Comparison of ENCODE assay signal across 10 mouse cellular contexts in genomic region chr3:84038126-84038525, GRCm38 (mm10). TPM values are rescaled to one million over a fixed set of nuclear protein-coding genes. Genes with fewer than 3 reads are reported as not detected.
DNase-seq lines count a peak whose midpoint lies in the region; ATAC-seq lines count a peak whose summit lies in the region.
"Had no signal": no experiment of that assay in that cellular context is flagged by ENCODE, and none has a peak within 500 bp of the region (broad histone marks: within the 10 kb centered on the region; RNA-seq: fewer than 3 reads in every experiment).

No protein-coding gene starts in this region.

- no peak overlapping the region for H3K27ac ChIP-seq in heart, embryonic 15.5 days
- H3K27ac ChIP-seq in embryonic facial prominence, embryonic 10.5 days (replicated peaks), result no peak overlapping the region
- H3K27ac ChIP-seq in hindbrain, embryonic 15.5 days (replicated peaks), result 0 out of 2 replicates have a peak overlapping the region, but pooled peaks have one; percentile 25
- no peak overlapping the region for H3K27ac ChIP-seq in midbrain, embryonic 12.5 days (replicated peaks)

- H3K36me3 ChIP-seq in heart, embryonic 15.5 days, result no peaks in the 10 kb centered on the region
- H3K36me3 ChIP-seq in embryonic facial prominence, embryonic 10.5 days (replicated peaks), result peaks cover 43% of the 10 kb centered on the region
- no peaks in the 10 kb centered on the region for H3K36me3 ChIP-seq in hindbrain, embryonic 15.5 days
- H3K36me3 ChIP-seq in midbrain, embryonic 12.5 days, result no peaks in the 10 kb centered on the region

- no peak overlapping the region for H3K9ac ChIP-seq in heart, embryonic 15.5 days
- H3K9ac ChIP-seq in hindbrain, embryonic 15.5 days, result peak overlapping the region; percentile 96
- H3K9ac ChIP-seq in midbrain, embryonic 12.5 days (replicated peaks), result peak overlapping the region; percentile 98

- intact Hi-C loops in heart, postnatal 10 days (cut with DNase I), result loop anchor here (2.0 to 5.0 kb wide), 4 partner anchors 45 to 119 kb away; partner anchors contain the start of gene Mnd1

- H3K4me3 ChIP-seq in heart, embryonic 15.5 days, result peak overlapping the region; percentile 92
- peak overlapping the region; percentile 98 for H3K4me3 ChIP-seq in embryonic facial prominence, embryonic 10.5 days
- peak overlapping the region; percentile 93 for H3K4me3 ChIP-seq in hindbrain, embryonic 15.5 days
- H3K4me3 ChIP-seq in midbrain, embryonic 12.5 days, result peak overlapping the region; percentile 92

- no peak for ATAC-seq in heart, embryonic 15.5 days (replicated peaks; ENCODE audit: insufficient number of reproducible peaks, insufficient read depth, low FRiP score, low read depth)
- no peak for ATAC-seq in hindbrain, embryonic 15.5 days (ENCODE audit: low FRiP score, low read depth)
- no peak for ATAC-seq in midbrain, embryonic 12.5 days (ENCODE audit: low FRiP score, low read depth)
- ATAC-seq in frontal cortex, adult (ENCODE audit: low TSS enrichment), result no peak

- no peak for DNase-seq in heart, postnatal 10 days
- DNase-seq in embryonic facial prominence, embryonic 10.5 days (ENCODE audit: low spot score), result no peak
- no peak for DNase-seq in layer of hippocampus, postnatal 10 days (ENCODE audit: low spot score in 2 of 2)
- DNase-seq in left cerebral cortex, adult 8-10 months (ENCODE audit: low spot score in 2 of 2), result no peak
- DNase-seq: gastrocnemius, postnatal 36 days; spleen, adult 18-20 months had no signal

- 47% methylated on average over 1 of the region's 1 CpGs for WGBS in heart, embryonic 15.5 days
- WGBS in embryonic facial prominence, embryonic 10.5 days, result 47% methylated on average over 1 of the region's 1 CpGs
- WGBS in hindbrain, embryonic 15.5 days, result 32% methylated on average over 1 of the region's 1 CpGs
- 33% methylated on average over 1 of the region's 1 CpGs for WGBS in midbrain, embryonic 12.5 days

- H3K9me3 ChIP-seq in heart, embryonic 15.5 days (replicated peaks), result no peaks in the 10 kb centered on the region
- no peaks in the 10 kb centered on the region for H3K9me3 ChIP-seq in embryonic facial prominence, embryonic 10.5 days
- H3K9me3 ChIP-seq in hindbrain, embryonic 15.5 days, result no peaks in the 10 kb centered on the region
- H3K9me3 ChIP-seq in midbrain, embryonic 12.5 days, result no peaks in the 10 kb centered on the region

- peaks cover 23% of the 10 kb centered on the region for H3K4me1 ChIP-seq in heart, embryonic 15.5 days (replicated peaks)
- H3K4me1 ChIP-seq in embryonic facial prominence, embryonic 10.5 days, result peaks cover 60% of the 10 kb centered on the region
- H3K4me1 ChIP-seq in hindbrain, embryonic 15.5 days (replicated peaks), result peaks cover 50% of the 10 kb centered on the region
- peaks cover 42% of the 10 kb centered on the region for H3K4me1 ChIP-seq in midbrain, embryonic 12.5 days

- H3K27me3 ChIP-seq in heart, embryonic 15.5 days, result no peaks in the 10 kb centered on the region
- H3K27me3 ChIP-seq in embryonic facial prominence, embryonic 10.5 days (replicated peaks; ENCODE audit: low read depth, poor library complexity, severe bottlenecking), result 0 out of 2 replicates have a peak, but pooled peaks cover 6% of the 10 kb centered on the region
- H3K27me3 ChIP-seq in hindbrain, embryonic 15.5 days, result no peaks in the 10 kb centered on the region
- H3K27me3 ChIP-seq in midbrain, embryonic 12.5 days, result peaks cover 5% of the 10 kb centered on the region; the same call in 1 of the 2 replicates

- peak overlapping the region; percentile 94 for H3K4me2 ChIP-seq in heart, embryonic 15.5 days
- peak overlapping the region; percentile 95 for H3K4me2 ChIP-seq in hindbrain, embryonic 15.5 days
- H3K4me2 ChIP-seq in midbrain, embryonic 12.5 days (replicated peaks), result peak overlapping the region; percentile 87

RNA-seq across cellular contexts. Expression of gene Tmem131l, which starts 1.8 kb away (rescaled TPM):
- polyA plus RNA-seq in heart, embryonic 15.5 days (2015; fragmentation: Nextera tagmentation; extraction: Ambion mirVana), result 23.5 and 43.2 TPM in 2 replicates
- 10 to 100 TPM; 31.4 to 32.6 TPM for total RNA-seq in heart, postnatal 10 days (2021)
- polyA plus RNA-seq in embryonic facial prominence, embryonic 10.5 days (2016; fragmentation: Nextera tagmentation; extraction: Ambion mirVana), result 82.6 and 84.7 TPM in 2 replicates
- 46.6 and 48.6 TPM in 2 replicates for polyA plus RNA-seq in hindbrain, embryonic 15.5 days (2015; fragmentation: Nextera tagmentation; extraction: Ambion mirVana)
- polyA plus RNA-seq in midbrain, embryonic 12.5 days (2016; fragmentation: Nextera tagmentation; extraction: Ambion mirVana), result 83.7 and 96.5 TPM in 2 replicates
- total RNA-seq in layer of hippocampus, postnatal 10 days (2021), result 10 to 100 TPM; 45.4 to 47.6 TPM
- total RNA-seq in left cerebral cortex, adult 8-10 months (2022), result 10 to 100 TPM; 17.5 to 23.7 (median 18.6) TPM
